Mouse (Mus musculus): ENCODE measurements around the gene Gm17660. TPM values are rescaled to one million over a fixed set of nuclear protein-coding genes. Genes with fewer than 3 reads are reported as not detected.
A peak's percentile ranks its signal among the peaks of the same experiment; 100 is the strongest.

Gm17660 gene
- polyA plus RNA-seq, 2 experiments = not detected

DNA sequence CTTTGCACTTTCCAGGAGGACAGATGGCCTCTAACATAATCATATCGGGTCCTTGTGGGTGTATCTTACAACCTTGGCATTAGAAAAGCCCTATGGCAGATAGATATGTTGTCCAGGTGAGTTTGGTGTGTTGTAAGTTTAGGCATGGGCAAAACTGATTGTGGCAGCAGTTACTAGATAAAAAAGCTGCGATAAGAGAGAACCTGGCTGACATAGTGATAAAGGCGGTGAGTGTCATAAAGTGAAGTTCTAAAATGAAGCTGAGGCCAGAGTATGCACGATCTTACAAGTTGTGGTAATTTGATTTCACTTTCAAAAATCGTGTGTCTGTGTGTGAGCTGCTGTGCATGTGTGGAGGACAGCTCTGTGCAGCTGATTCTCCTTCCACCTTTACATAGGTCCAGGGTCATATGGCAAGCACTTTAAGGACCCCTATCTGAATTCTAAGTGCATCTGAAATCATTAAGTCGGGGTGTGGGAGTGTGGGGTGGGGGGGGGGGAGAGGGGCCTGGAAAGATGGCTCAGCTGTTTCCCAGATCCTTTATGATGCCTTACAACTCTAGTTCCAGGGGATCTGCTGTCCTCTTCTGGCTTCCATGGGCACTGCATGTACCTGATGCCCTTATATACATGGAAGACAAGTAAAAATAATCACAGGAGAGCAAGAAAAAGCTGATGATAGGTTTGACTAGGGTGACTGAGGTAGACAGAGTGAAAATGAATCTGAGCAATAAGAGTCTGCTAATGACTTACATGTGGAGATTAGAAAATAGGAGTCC, 38.1 kb downstream of the Gm17660 start:
- Histone ChIP-seq H3K9me3 (ENCODE audit: control insufficient read depth, low read length) (no peaks in the 10 kb centered on the region), H3K4me2 (replicated peaks; ENCODE audit: low read depth, low read length, severe bottlenecking) (no peak overlapping the region), H3K27me3 (ENCODE audit: control insufficient read depth, insufficient read depth, low read length) (no peaks in the 10 kb centered on the region), H3K4me1 (ENCODE audit: control insufficient read depth, insufficient read depth, low read length) (0 out of 2 replicates have a peak, but pooled peaks cover 3% of the 10 kb centered on the region), H3K9ac (ENCODE audit: low read depth, low read length, severe bottlenecking) (no peak overlapping the region), H3K4me3 (replicated peaks; ENCODE audit: low read length) (no peak overlapping the region), H3K36me3 (ENCODE audit: control insufficient read depth, insufficient read depth, low read length) (no peaks in the 10 kb centered on the region), H3K27ac (replicated peaks; ENCODE audit: low read depth, low read length) (no peak overlapping the region)
- no peak for TF ChIP-seq POLR2A (IDR thresholded peaks at IDR 0.05; ENCODE audit: borderline replicate concordance, extremely low read depth, insufficient read depth, insufficient read length)
- no peak for ATAC-seq (ENCODE audit: low FRiP score, low read depth)
- 63% methylated on average over 6 of the region's 6 CpGs for WGBS
- DNase-seq (ENCODE audit: low spot score) = peak; percentile 20

DNA sequence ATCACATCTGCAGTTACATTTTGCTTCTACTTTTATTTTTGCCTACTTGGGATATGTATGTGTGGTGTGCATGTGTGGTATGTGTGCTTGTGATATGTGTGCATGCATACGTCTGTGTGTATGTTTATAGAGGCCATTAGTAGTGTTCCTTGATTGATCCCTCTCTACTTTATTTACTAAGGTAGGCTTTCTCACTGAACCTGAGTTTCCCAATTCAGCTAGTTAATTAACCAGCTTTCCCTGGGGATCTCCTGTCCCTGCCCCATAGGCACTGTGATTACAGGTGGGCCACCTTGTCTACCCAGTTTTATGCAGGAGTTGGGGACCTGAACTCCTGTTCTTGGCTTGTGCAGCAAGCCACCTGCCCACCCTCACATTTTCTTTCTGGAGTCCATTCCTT, 40.7 kb downstream of the Gm17660 start:
- no peak for TF ChIP-seq POLR2A (IDR thresholded peaks at IDR 0.05; ENCODE audit: borderline replicate concordance, extremely low read depth, insufficient read depth, insufficient read length)
- H3K4me1 ChIP-seq (ENCODE audit: control insufficient read depth, insufficient read depth, low read length) = no peaks in the 10 kb centered on the region
- no peaks in the 10 kb centered on the region for H3K36me3 ChIP-seq (ENCODE audit: control insufficient read depth, insufficient read depth, low read length)
- no peak overlapping the region for H3K4me2 ChIP-seq (replicated peaks; ENCODE audit: low read depth, low read length, severe bottlenecking)
- no peak overlapping the region for H3K4me3 ChIP-seq (replicated peaks; ENCODE audit: low read length)
- DNase-seq (ENCODE audit: low spot score) = no peak
- H3K9me3 ChIP-seq (ENCODE audit: control insufficient read depth, low read length) = no peaks in the 10 kb centered on the region
- H3K27me3 ChIP-seq (ENCODE audit: control insufficient read depth, insufficient read depth, low read length) = no peaks in the 10 kb centered on the region
- 96% methylated on average over 1 of the region's 1 CpGs for whole genome bisulfite sequencing
- no peak overlapping the region for H3K27ac ChIP-seq (replicated peaks; ENCODE audit: low read depth, low read length)
- ATAC-seq (ENCODE audit: low FRiP score, low read depth) = no peak
- H3K9ac ChIP-seq (ENCODE audit: low read depth, low read length, severe bottlenecking) = no peak overlapping the region

DNA sequence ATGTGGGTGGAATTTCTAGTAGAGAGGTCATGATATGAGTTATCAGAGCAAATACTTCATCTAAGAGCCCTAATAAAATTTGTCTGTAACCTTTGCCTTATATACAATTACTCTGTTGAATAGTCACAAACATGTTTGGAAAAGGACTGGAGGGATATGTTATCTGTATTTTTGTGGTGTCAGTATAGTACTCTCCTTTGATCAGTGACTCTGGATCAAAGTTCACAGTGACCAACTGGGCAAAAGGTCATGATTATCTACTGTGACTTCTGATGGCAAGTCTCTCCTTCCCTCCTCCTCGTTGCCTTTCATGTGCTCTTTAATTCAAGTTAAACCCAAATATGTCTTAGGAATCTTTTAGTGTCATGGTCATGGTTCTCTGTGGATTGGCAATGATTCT, 41.6 kb downstream of the Gm17660 start:
- H3K4me2 ChIP-seq (replicated peaks; ENCODE audit: low read depth, low read length, severe bottlenecking) = no peak overlapping the region
- TF ChIP-seq POLR2A (IDR thresholded peaks at IDR 0.05; ENCODE audit: borderline replicate concordance, extremely low read depth, insufficient read depth, insufficient read length) = no peak
- H3K36me3 ChIP-seq (ENCODE audit: control insufficient read depth, insufficient read depth, low read length) = no peaks in the 10 kb centered on the region
- no peak overlapping the region for H3K9ac ChIP-seq (ENCODE audit: low read depth, low read length, severe bottlenecking)
- no peaks in the 10 kb centered on the region for H3K4me1 ChIP-seq (ENCODE audit: control insufficient read depth, insufficient read depth, low read length)
- DNase-seq (ENCODE audit: low spot score) = no peak
- WGBS = 75% methylated on average over 1 of the region's 1 CpGs
- no peaks in the 10 kb centered on the region for H3K9me3 ChIP-seq (ENCODE audit: control insufficient read depth, low read length)
- no peak for ATAC-seq (ENCODE audit: low FRiP score, low read depth)
- H3K27ac ChIP-seq (replicated peaks; ENCODE audit: low read depth, low read length) = no peak overlapping the region
- no peak overlapping the region for H3K4me3 ChIP-seq (replicated peaks; ENCODE audit: low read length)
- H3K27me3 ChIP-seq (ENCODE audit: control insufficient read depth, insufficient read depth, low read length) = no peaks in the 10 kb centered on the region

DNA sequence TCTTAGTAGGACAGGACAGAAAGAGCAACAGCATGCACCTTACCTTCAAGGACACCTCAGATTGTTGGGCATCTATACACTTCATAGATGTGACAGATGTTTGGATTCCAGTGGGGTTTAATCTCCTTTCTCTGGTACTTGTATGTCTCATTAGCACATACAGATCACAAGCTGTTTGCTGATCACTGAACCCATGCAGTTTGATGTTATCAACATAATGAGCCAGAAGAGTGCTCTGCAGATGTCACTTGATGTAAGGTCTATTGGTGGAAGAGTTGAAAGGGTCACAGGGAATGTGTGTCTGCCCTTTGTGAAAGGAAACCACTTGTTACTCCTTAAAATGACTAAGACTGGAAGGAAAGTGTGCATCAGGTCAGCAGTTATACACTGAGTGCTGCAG, 42.3 kb downstream of the Gm17660 start:
- H3K9ac ChIP-seq (ENCODE audit: low read depth, low read length, severe bottlenecking) = no peak overlapping the region
- TF ChIP-seq POLR2A (IDR thresholded peaks at IDR 0.05; ENCODE audit: borderline replicate concordance, extremely low read depth, insufficient read depth, insufficient read length) = no peak
- DNase-seq (ENCODE audit: low spot score) (no peak), ATAC-seq (ENCODE audit: low FRiP score, low read depth) (no peak)
- no peak overlapping the region for H3K4me2 ChIP-seq (replicated peaks; ENCODE audit: low read depth, low read length, severe bottlenecking)
- H3K36me3 ChIP-seq (ENCODE audit: control insufficient read depth, insufficient read depth, low read length) = no peaks in the 10 kb centered on the region
- H3K27ac ChIP-seq (replicated peaks; ENCODE audit: low read depth, low read length) = no peak overlapping the region
- no peak overlapping the region for H3K4me3 ChIP-seq (replicated peaks; ENCODE audit: low read length)
- no peaks in the 10 kb centered on the region for H3K9me3 ChIP-seq (ENCODE audit: control insufficient read depth, low read length)
- H3K4me1 ChIP-seq (ENCODE audit: control insufficient read depth, insufficient read depth, low read length) = no peaks in the 10 kb centered on the region
- H3K27me3 ChIP-seq (ENCODE audit: control insufficient read depth, insufficient read depth, low read length) = no peaks in the 10 kb centered on the region

DNA sequence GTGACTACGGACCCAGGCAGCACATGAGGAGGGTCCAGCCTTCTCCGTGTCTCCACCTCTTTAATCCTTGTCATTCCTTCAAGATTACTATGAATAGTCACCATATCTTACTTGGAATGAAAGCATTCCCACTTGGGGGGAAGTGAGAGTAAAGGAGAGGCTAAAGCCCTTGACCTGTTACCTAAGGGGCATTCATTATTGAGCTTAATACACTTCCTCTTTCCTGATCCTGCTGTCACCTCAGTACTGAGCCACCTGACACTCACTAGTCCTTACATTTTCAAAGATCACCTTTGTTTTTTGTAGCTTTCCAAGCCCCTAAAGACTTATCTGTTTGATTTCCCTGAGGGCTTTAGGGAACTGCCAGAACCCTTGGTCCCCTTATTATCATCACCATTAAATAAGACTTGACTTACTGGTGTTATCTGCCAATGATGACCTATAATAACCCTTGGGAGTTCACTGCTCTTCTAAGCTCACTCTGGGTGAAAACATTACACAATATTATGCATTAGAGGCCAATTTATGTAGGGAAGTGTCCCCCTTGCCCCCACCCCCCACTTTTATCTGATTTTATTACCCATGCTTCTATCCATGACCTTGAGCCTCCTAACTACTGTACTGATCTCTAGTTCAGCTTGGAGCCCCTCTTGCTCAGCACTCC, 44.8 kb downstream of the Gm17660 start:
- Histone ChIP-seq H3K9ac (ENCODE audit: low read depth, low read length, severe bottlenecking) (no peak overlapping the region), H3K4me1 (ENCODE audit: control insufficient read depth, insufficient read depth, low read length) (no peaks in the 10 kb centered on the region), H3K36me3 (ENCODE audit: control insufficient read depth, insufficient read depth, low read length) (no peaks in the 10 kb centered on the region), H3K4me3 (replicated peaks; ENCODE audit: low read length) (no peak overlapping the region), H3K27me3 (ENCODE audit: control insufficient read depth, insufficient read depth, low read length) (no peaks in the 10 kb centered on the region), H3K9me3 (ENCODE audit: control insufficient read depth, low read length) (no peaks in the 10 kb centered on the region), H3K27ac (replicated peaks; ENCODE audit: low read depth, low read length) (no peak overlapping the region), H3K4me2 (replicated peaks; ENCODE audit: low read depth, low read length, severe bottlenecking) (no peak overlapping the region)
- WGBS = 90% methylated on average over 2 of the region's 2 CpGs
- ATAC-seq (ENCODE audit: low FRiP score, low read depth) (no peak), DNase-seq (ENCODE audit: low spot score) (no peak)
- TF ChIP-seq POLR2A (IDR thresholded peaks at IDR 0.05; ENCODE audit: borderline replicate concordance, extremely low read depth, insufficient read depth, insufficient read length) = no peak
